Mouse (Mus musculus) spleen, adult 12 weeks (tissue): ENCODE results near the gene Pip4p1.

Experiments used
- DNase-seq: peaks from one replicate; pipeline ENCODE4 v3.0.0; 2022; ENCODE audit warnings: low spot score

Gene Pip4p1

DNA sequence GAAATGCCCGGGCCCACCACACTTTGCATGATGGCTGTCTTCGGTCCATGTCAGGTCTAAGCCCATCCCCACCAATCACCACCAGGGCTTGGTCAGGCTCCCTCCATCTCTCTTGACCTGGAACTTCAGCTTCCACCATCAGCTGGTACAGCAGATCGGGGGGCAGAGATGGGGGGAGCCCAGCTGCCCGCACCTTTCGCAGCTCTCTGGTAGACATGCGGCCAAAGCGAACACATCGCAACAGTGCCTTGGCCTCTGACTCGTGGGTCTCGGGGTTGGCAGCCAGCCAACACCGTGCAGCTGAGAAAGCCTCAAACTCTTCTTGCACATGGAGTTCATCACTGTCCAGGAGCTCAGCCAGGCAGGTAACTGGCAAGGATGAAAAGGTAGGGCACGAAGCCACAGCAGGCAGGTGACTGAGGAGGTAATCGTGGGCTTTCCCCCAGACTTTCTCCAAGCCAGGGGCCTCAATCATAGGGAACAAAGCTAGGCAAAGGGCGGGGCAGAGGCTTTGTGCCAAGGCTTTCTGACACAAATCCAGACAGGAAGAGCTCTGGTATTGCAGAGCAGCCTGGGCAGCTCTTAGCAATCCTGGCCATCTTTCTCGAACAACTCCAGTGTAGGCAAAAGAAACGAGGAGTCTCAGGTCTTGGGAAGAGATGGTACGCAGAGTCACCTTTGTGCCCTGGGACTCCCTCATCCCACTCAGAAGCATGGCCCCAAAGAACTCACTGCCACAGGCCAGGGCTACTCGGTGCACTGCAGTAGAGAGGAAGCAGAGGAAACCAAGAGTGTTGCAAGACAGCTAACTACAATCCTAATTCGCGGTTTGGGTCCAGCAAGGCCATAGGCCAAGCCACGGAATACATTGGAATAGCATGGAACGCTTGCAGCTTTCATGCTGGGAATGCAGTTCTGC is 37.9 kb downstream of the Pip4p1 start:
- no peak for DNase-seq

DNA sequence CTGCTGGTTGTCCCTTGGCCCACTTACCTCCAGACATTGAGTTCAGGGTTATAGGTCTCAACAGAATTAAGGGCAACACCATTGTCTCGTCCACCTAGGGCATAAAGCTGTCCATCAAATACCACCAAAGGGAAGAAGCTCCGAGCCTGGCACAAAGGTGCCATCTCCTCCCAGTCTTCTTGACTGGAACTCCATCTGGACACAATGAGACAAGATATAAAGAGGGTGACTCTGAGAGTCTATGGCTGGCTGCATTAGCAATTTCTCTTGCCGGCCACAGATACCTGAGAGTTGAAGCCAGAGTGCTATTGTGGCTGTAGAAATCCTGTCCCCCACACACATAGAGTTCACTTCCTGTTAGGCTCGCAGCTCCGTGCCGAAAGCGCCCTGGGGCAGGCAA is 38.6 kb downstream of the Pip4p1 start:
- no peak for DNase-seq

DNA sequence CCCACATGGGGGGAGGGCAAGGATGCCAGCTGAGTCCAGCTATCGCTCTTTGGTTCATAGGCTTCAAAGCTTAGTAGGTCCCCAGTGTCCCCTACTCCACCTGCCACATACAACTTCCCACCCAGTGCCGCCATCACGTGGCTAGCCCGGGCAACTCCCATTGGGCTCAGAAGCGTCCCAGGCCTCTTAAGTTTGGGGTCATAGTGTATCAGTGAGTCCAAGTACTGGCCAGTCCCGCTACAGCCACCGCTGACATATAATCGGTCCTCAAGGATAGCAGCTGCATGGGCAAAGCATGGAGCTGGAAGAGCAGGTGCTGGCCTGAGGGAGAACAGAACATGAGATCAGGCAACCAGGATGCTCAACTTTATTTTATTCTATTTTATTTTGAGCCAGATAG is 39.0 kb downstream of the Pip4p1 start:
- DNase-seq: no peak

DNA sequence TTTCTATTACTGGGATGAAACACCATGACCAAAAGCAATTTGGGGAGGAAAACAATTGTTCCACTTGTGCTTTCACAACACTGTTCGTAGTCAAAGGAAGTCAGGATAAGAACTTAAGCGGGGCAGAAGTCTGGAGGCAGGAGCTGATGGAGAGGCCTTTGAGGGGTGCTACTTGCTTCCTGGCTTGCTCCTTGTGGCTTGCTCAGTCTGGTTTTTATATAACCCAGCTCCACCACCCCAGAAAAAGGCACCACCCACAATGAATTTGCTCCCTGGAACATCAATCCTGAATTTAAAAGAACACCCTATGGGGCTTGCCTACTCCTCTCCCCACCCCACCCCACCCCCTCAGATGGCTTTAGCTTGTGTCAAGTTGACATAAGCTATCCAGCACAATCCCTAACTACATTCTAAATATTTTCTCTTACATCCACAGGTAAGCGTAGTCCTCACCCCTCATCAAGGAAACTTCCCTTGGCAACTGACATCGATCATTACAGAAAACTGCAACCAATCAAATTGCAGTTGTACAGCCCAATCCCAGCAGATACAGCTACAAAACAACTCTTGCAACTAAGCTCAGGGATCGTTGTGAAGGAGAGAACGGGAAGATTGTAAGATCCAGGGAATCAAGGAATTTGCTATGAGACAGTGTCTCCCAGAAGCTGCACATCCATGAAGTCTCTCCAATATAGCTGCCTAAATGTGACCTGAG is 54.3 kb downstream of the Pip4p1 start:
- no peak for DNase-seq
